Mouse (Mus musculus) heart, postnatal 4 days (tissue): Measurements from ENCODE around the gene Fbxl14. TPM values are rescaled to one million over a fixed set of nuclear protein-coding genes. Genes with fewer than 3 reads are reported as not detected.

Experiments used
- DNase-seq: peaks from one replicate; pipeline ENCODE4 v3.0.0; 2021
- total RNA-seq, 2 experiments: library from RNA; stranded (reverse); gene quantifications; 2 replicates each; pipeline ENCODE4 v1.2.3; 2021

The Fbxl14 gene
- total RNA-seq = 10 to 100 TPM; 22.6 to 23.1 TPM

DNA sequence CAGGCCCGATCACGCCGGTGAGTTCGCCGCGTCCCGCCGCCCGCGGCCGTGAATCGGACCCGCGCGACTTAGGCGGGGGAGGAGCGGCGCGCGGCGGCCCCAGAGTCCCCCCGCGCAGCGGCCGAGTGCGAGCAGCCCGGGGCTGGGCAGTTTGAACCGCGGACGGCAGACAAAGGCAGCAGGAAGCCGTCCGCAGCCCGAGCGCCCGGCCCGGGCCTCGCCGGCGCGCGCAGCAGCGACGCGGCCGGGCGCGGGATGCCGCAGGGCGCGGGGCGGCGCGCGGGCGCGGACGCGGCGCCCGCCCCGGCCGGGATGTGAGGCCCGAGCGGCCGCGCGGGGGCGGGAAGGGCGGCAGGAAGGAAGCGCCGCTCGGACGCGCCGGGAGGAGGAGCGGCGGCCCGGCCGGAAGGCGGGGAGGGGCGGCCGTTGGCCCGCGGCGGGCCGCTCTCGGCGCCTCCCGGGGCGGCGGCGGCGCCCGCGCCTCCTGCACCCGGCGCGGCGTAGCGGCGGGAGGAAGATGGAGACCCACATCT is at the start of gene Fbxl14:
Gene Fbxl14 (plus strand): TSS at position 326 of the 533 bp plus-strand sequence.
- DNase-seq = no peak

DNA sequence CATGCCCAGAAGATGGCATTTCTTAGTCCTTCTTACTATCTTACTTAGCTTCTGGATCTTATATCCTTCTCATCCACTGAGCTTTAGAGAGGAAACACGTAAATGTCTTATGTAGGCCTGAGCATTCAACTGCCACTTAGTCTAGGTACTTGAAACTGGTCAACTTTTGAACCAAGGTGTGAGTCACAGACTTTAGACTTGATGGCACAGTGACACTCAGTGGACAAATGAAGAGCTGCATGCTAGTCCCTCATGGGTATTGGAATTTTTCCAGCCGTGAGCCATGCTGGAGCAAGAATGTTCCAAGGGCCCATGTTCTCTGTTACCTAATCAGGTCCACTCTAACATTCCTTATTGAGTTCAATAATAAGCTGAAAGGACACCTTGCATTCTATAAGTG is 49.0 kb upstream of the Fbxl14 start:
- peak; percentile 84 for DNase-seq

DNA sequence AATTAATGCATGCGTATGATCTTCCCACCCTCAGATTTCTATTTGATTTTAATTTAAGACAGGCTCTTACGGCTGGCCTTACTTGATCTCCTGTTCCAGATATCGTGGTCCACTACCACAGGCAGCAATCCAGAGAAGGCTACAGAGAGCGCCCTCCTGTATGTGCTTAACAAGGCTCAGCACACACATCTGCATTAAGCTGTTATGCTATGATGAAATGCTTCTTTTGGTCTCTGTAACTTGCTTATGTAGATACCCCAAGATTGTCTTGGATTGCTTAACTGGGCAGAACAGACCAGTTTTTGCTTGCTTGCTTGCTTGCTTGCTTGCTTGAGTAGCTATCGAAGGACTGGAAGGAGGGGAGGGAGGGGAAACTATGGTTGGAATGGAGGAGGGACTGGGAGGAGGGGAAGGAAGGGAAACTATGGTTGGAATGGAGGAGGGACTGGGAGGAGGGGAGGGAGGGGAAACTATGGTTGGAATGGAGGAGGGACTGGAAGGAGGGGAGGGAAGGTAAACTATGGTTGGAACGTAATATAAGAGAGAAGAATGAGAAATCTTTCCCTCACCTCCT is 47.6 kb upstream of the Fbxl14 start:
- no peak for DNase-seq

DNA sequence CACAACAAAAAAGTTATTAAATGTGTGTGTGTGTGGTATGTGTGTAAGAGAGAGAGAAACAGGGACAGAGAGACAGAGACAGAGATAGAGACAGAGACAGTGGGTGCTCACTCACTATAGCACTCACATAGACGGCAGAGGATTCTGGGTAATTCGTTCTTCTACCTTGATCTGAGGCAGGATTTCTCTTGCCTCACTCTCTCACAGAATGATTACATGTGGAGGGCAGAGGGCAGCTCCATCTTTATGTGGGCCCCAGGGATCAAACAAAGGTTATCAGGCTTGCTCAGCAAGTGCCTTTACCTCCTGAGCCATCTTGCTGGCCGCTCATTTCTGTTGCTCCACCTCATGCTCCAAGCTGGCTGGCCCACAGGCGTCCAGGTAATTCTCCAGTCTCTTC is 45.1 kb upstream of the Fbxl14 start:
- no peak for DNase-seq

DNA sequence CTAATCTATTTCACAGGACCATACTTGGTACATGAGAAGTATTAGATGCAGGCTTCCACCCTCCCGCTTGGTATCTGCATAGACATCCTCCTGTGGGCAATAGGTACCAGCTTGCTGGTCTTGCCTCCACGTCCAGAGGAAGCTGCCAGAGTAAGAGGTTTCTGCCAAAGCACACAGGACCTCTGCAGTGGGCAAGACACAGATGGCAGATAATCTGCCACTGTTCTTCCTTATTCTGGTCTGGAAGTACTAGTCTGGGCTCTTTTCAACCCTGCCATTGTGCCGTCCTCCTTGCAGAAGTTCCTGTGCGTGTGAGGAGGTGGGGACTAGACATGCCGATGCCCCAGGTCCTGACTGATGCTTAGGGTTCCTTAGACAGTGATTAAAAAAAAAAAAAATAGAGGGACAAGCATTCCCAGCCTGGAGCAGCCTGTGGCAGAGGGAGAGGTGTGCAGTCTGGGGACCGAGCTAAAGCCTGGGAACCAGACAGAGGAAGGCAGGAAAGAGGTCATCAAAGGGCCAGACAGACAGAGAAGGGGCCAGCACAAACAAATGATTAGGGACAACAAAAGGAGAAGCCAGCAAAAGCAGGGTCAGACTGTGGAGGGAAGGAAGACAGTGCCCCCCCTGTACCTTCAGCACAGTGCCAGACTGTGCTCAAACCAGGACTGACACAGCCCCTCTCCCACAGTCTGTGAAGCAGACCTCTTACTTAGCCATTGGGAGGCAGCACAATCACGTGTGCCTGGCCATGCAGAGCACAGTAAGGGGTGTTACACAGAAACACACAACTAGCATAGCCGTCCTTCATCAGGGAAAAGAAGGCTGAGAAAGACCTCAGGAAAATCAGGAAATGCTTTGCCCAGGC is 41.3 kb upstream of the Fbxl14 start:
- DNase-seq = no peak

DNA sequence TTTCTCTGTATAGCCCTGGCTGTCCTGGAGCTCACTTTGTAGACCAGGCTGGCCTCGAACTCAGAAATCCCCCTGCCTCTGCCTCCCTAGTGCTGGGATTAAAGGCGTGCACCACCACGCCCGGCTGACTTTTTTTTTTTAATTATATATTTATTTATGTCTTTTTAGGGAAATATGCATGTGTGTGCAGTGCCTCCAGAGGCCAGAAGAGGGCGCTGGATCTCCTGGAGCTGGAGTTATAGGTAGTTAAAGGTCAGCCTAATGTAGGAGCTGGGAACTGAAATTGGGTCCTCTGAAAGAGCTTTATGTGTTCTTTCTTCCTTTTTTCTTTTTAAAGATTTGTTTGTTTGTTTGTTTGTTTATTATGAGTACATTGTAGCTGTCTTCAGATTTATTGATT is 36.7 kb upstream of the Fbxl14 start:
- peak; percentile 29 for DNase-seq

DNA sequence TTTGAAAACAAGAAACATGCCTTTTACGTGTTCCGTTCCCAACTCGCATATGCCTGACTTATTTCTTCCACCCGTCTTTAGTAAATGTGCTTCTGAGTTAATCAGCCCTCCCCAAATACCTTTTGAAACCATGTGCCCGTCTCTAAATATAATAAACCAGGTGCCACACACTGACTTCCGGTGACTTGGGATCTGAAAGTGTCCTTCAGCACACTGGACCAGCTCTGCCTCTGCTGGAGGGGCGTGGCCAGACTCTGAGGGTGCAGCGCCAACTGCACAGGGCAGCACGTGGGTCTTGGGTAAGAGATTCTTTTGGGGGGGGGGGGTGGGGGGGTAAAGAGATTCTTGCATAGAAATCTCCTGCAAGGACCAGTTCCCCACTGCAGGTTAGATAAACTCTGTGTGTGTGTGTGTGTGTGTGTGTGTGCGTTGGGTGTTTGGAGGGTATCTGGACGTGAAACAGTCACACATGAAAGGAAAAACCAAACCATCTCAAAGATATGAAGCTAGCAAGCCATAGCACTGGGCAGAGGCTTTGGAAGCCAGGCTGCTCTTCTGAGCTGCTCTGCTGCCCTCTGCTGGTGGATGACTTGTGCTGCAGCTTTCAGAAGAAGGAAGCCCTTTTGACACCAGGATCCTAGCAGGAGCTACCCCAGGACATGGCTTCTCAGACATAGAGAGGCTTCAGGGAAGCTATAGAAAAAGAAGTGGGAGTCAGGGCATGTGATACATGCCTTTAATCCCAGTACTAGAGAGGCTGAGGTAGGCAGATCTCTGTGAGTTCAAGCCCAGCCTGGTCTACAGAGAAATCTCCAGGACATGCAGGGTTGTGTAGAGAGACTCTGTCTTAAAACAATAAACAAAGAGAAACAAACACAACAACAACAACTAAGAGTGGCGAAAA is 35.5 kb upstream of the Fbxl14 start:
- DNase-seq = peak; percentile 87

DNA sequence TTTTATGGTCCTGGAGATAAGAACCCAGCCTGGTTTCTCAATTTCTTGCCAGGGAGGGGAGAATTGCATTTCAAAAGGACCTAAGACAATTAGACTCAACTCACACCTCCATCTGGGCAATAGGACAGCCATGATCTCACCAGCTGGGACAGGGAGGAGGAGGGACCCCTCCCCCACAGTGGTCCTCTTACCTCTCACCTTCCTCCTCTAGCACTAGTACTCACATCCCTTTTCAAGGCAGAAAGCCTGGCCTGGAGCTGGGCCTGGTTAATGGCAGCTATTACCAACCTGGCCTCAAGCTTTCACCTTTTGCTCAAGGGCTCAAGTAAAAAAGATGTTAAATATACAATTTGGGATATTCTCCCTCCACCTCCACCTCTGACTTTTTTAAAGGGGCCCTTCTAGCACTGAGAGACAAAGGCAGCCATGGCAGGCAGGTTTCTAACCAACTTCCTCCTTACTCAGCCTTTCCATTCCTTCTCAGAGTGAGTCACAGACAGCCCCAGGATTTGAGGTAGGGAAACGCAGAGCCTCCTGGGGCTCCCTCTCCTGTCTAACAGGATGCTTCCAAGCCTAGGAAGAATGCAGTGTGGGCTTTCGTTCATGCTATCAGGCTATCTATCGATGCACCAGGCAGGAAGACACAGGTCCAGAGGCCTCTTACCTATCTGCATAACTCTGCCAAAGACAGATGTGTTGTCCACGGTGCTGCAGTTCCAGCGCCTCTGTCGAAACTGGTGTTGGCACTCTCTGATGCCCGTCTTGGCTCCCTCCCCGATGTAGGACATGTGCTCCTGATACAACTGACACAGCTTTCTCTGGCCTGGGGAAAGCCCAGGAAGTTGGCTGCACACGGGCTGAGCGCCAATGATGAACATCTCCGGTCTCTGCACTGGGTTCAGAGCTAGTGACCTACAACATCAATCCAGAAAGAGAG is 33.5 kb upstream of the Fbxl14 start:
- peak; percentile 59 for DNase-seq

DNA sequence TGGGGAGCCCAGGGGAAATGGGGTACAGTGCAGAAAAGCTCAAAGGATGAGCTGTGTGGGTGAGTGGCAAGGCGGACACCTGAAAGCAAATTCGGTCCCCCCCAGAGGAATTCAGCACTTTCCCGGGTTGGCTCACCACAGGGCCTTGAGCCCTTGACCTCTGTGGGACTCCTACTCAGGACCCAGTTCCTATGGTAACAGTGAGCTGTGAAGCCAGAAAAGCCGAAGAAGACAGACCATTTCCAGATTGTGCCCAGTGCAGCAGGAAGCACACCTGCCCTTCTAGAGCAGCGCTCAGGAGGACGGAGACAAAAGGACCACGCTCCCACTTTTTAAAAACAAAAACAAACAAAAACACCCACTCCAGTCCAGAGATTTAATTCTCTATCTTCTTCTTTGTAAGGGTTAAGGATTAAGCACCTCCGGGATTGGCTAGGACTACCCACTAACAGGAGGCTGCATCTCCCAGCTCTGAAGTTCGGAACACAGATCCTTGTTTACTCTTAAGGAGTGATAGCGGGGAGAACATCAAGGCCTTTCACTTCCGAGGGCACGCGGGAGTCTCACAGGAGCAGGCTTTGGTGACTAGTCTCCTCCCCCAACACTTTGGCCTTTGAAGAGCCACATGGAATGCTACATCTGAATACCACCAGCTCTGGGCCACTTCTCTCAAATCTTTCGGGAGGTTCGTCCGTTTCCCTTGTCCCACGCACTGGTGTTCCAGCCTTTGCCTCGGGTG is 31.0 kb upstream of the Fbxl14 start:
- peak; percentile 19 for DNase-seq

DNA sequence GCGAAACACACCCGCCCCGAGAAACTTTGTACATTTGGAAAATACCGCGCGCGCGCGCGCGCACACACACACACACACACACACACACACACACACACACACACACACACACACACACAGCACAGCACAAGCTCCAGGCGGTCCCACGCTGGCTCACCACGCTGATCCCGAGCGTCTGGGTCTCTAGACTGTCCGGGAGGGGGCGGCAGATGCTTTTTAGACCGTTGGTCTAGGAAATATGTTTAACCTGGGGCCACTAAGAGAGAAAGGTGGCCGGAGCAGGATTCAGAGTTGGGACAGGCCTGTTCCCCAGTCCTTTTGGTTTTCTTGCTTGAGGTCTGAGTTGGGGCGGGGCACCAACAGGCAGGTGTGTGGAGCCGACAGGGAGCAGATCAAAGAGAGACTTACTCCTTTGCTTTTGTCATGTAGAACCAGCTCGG is 30.4 kb upstream of the Fbxl14 start:
- peak; percentile 81 for DNase-seq

DNA sequence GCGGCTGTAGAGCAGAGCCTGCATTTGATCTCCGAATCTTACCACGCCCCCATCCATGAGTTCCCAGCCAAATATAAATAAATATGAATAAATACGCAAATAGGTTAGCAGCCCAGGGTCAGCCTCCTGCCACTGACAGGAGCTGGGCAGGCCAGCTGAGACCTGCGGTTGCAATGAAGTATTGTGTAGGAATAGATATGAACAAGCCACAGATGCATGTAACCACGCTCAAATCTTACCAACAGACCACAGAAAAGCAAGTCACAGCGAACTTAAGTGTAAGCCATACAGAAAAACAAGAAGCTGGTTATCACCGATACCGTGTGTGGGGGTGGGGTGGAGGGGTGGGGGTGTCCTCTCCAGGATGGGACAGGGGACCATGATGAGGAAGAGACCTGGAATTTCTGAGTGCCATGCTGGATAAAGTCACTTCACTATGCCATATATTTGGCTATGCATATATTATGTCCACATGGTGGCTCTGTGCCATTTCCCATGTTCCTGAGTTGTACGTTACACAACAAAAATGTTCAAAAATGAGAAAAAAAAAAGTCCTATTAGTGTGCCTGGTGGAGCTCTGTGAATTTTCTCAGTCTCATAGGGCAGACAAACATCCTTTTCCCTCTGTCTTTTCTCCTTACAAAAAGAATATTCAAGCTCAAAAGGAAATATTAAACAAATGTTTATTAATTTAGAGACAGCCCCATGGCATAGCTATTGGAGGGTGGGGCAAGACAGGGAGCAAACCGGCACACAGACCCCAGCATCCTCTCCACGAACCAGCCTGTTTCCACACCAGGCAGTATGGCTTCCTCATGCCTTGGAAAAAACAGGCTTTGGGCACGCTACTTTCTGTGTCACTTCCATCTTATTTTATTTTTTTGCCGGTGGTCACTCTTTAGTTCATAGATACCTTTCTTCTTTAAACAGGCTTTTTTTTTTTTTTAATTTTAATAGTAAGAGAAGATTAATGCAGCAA is 28.2 kb upstream of the Fbxl14 start:
- DNase-seq = no peak

DNA sequence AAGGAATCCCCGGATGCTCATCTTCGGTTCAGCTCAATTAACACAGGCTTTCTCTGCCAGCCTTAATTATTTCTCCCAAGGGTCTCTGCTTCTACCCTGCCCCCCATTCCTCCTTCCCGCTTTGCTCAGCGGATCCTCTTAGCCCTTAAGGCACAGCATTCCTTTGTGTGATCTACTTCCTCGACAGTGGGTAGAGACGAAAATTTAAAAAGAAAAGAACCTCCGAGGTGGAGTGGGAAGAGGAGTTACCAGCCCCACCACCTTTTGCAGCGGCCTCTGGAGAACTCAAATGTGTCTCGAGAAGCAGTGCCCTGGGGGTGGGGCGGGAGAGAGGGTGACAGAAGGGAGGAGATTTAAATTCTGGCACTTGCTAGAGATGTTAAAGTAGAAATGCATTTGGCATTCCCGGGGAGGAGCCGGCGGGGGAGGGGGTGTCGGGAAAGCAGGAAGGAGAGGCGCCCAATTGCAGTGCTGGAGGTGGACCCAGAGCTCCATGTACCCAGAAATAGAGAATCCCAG is 27.4 kb upstream of the Fbxl14 start:
- peak; percentile 75 for DNase-seq

DNA sequence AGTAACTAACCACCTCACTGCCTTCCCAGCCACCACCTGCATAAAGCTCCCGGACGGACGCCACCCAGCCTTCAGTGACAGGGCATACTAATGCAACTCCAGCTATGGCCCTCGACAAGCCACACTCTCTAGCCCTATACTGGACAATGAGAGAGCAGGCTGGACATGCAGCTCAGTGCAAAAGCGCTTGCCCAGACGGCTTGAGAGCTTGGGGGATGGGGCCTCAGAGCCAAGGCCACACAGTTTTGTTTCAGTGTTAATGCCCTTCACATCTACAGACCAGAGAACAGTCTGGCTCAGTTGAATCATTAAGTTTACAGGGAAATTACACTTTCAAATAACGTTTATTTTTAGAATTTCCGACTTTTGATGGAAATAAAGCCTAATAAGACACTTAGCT is 21.3 kb upstream of the Fbxl14 start:
- DNase-seq = no peak

DNA sequence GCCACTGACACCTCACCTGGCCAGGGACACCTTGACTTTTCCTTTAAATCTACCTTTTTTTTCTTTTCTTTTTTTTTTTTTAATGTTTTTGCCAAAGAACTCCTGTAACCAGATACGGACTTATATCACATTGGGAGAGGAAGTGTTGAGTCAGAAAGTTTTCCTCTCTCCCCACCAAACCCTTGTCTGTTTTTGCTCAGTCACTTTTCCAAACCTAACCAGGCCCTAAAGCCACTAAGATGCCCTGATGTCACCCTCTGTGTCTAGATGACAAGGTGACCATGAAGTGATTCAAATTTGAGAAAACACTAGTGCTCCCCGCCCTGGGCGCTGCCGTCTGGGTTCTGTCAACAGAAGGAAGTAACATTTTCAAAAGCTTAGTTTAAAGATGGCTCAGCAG is 20.4 kb upstream of the Fbxl14 start:
- DNase-seq = no peak

DNA sequence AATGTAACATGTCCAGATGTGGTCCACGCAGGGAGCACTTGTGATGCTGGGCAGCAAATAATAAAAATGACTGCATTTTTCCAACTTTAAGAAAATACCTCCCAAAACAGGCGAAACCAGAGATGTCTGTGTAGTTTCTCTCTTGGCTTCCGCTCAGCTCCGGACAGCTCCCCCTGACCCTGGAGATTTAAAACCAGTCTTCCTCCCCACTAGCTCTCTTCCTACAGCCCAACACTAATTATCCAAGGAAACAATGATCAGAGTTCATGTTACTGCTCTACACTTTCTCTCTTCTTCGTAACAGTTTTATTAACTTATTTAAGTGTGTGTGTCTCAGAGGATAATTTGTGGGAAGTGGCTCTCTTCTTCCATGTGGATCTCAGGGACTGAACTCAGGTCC is 19.1 kb upstream of the Fbxl14 start:
- DNase-seq = no peak

DNA sequence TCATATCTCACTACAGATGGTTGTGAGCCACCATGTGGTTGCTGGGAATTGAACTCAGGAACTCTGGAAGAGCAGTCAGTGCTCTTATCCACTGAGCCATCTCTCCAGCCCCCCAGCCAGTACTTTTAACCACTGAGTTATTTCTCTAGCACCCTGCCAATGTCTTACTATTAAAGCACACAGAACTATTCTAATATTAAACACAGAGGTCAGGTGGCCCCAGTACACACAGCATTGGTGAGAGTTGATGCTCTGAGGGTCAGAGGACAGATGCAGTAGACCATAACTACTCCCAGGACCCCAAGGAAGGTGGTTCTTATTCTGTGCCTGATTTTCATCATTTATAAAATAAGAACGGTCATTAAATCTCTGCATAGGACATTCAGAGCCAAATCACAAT is 13.3 kb upstream of the Fbxl14 start:
- no peak for DNase-seq

DNA sequence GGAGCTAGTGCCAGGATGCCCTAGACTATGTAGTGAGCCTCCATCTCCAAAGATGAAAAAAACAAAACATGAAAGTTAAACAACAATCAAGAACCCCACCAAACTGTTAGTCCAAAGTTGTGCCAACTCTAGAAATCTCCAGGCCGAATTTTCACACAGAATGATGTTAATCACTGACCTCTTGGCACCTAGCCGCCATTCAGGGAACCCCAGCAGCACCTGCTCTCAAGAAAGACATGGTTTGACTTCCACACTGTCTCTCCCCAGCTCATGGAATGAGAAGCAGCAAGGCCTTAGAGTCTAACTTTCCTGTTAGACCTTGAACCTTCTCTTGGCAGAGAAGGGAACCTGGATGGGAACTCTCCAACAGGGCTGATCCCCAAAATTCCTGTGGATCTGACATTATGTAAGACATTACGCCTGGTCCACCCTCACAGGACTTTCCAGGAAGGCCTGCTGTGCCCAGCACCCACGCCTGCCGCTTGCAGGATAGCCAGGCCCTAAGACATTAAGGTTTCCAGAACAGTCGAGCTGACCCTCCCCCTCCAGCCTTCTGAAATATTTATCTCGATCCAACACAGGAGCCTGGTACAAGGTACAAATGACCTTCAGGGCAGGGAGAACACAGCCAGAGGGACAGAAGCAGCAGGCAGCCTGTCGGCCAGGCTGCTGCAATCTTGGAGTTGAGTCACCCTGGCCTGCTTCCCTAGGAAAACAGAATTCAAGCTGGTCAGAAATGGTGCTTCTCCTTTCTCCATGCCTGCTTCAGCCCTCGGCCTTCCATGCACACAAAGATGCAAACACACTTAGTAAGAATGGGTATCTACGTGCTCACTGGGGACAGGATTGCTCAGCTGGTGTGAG is 12.3 kb upstream of the Fbxl14 start:
- DNase-seq = peak; percentile 31

DNA sequence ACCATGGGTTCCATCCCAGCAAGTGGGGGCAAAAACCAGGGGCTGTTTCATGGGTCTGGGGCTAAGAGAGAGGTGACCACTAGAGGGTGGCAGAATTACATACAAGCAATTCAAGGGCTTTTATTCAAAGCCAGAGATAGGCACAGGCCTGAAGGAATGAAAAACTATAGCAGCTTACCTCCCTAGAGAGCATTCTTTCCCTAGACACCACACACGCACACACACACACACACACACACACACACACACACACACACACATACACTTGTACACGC is 11.7 kb upstream of the Fbxl14 start:
- DNase-seq = no peak

DNA sequence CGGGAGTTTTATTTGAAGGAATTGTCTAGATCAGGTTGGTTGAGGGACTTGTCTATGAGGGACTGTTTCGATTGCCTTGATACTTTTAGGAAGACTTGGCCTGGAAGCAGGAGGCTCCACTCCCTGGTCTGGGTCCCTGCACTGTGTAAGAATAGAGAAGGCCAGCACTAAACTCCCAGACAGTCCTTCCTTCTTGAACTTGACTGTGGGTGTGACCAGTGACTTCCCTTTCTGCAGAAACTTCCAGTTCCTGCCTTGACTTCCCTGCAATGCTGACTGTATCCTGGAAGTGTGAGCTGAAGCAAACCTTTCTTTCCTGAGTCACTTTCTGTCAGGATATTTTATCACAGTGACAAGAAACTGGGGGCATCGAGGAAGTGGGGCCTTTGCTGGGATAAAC is 8.7 kb upstream of the Fbxl14 start:
- no peak for DNase-seq
